Mouse (Mus musculus): ENCODE results near the gene Nudcd2.
A peak's percentile ranks its signal among the peaks of the same experiment; 100 is the strongest.

The Nudcd2 gene

DNA sequence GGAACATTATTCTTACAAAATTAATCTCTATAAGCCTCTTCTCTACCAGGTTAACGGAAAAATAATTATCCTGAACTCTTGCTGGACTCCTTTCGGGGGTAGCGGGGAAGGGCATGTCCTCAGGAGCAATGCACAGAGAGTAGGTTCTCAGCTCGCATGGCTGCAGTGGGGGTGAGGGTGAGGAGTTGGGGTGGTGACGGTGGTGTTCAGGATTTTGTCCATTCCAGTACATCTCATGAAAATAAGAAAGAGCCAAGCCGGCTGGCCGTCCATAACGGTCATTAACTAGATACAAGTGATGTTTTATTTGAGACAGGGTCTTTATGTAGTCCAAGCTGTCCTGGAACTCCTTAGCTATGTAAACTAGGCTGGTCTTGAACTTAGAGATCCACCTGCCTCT, 22.5 kb downstream of the Nudcd2 start:
- DNase-seq = peak; percentile 24

DNA sequence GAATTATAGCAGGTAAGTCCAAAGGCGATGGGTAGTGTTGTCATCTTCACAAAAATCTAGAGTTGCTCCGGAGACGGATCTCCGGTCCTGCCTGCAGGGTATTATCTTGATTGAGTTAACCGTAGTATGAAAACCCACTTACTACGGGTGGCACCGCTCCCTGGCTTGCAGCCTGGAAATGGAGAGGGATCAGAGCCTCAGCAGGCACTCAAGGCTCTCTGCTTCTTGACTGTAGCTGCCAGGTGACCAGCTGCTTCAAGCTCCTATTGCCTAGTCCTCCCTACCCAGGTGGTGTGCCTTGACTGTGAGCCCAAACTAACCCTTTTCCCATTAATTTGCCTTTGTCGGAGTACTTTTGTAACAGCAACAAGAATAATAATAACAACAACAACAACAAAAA, 26.4 kb downstream of the Nudcd2 start:
- peak; percentile 58 for DNase-seq

DNA sequence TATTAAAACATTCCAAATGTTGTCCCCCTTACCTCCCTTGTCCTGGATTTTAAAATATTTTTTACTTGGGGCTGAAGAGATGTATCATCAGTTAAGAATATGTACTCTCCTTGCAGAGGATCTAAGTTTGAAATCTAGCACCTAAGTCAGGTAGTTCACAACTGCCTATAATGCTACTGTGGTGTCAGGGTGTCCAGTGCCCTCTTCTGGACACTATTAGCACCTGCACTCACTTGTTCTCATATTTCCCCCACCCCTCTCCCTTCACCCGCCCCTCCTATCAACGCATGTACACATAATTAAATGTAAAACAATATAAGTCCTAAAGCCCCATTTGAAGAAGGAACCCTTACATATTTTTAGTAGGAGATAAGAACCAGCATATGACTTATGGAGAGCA, 29.9 kb downstream of the Nudcd2 start:
- no peak for DNase-seq

DNA sequence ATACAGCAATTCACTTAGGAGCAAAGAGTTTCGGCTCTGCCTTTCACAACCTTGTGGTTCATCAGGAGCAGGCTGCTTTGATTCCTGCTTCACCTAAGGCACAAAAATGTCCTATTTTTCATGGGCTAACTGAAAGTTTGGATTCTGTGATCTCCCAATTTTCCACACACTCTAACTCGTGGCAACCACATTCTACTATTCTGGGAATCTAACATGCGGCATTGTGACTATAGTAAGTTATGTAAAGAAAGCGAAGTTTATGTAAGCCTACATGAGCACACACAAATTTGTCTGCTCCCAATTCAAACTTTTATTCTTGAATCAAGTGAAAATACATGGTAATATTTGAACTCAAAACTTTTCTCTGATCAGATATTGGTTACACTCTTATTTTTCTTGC, 31.2 kb downstream of the Nudcd2 start:
- no peak for DNase-seq

DNA sequence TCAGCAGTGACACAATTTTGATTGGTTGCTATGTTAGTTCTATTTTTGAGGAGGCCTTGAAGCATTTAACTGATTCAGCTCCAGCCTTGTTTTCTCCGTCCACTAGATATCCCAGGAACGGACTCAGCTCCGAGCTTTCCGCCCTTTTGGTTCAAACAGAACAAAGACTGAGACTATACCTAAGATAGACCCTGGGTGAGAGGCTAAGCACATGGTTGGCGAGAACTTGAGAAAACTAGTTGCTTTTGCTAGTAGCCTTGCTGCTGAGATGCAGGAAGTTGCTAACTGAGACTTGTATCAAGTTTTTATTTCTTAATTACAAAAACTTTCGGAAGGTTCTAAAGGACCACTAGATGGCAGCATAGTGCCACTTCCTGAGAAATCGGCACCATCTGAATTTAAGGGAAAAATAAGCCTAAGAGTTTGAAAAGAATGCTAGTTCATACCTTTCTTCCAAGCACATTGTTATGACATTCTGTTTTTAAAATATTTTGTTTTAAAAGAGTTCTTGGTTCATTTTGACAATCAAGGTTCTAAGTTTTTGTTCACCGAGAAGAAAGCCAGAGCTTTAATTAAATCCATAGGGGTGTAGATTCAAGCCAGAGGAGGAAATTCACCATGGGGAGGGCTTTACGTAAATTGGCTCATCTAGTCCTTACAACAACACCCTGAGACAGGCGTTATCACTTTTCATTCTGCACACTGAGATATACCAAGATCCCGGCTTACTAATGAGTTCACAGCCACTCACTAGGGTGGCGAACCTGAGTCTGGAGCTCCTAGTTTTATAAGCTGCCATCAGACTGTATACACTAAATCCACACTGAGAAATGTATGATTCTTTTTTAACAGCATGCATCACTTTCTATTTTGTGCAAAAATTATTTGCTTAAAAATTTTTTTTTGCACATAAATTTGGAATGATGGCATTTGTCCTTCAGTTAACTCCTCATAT, 42.1 kb downstream of the Nudcd2 start:
- DNase-seq = no peak

DNA sequence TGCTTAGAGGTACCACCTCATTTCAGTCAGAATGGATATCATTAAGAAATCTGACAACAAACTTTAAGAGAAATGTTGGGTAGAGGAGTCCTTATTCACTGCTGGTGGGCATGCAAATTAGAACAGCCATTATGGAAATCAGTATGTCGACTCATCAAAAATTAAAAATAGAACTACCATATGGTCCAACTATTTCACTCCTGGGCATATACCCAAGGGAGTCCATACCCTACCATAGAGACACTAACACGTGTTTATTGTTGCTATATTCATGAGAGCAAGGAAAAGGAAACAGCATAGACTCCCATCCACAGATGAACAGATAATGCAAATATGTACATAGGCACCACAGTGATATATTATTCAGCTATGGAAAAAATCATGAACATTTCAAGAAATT, 48.4 kb downstream of the Nudcd2 start:
- no peak for DNase-seq

DNA sequence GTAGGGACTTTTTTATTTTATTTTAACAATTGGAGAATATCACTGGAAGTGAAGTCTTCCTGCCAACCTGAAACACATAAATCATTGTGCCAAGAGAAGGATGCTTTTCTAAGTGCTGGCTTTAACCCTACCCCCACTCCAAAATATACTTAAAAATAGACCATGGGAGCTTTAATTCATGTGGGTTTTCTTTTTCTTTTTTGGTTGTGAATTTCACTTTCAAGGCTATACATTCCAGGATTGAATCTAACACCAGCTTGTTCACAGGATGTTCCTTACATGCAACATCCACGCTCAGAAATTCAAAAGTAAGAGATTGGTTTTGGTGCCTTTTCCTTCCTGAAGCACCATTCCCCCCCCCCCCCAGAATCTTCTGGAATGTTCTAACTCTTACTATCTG, 49.9 kb downstream of the Nudcd2 start:
- no peak for DNase-seq

DNA sequence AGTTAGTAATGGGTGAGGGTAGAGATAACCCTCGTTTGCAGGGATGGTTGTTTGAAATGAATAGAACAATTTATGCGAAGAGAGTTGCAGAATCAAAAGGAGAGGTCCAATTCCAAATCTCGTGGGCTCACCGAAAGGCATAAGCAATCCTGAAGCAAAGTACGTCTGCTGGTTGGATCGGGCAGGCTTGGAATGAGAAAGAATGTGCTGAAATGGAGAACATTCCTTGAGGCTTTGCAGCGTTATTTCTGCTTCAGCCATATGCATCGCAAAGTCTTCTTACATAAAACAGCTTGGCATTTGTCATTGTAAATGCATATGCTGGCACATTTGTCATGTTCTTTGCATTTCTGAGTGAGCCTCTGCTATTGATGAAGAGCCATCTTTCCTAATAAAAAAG, 50.9 kb downstream of the Nudcd2 start:
- no peak for DNase-seq

DNA sequence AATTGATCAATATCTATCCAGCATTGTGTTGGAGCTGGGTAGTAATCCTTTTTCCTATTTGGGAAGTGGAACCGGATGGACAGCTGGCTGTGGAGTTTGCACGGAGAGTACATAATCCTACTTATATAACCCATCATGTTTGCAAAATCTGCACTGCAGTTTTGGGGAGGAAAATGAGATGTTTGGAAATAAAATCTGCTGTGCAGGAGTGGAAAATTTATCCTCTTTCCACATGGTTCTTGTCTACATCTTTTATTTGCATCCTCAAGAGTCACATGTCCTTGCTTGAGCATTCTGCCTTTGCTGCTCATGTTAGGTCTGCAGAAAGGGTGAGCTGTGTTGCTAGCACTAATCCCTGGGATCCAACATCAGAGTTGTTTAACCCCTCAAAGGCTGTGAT, 53.4 kb downstream of the Nudcd2 start:
- no peak for DNase-seq

Data from cerebellum, adult 11-12 months (tissue).